Mouse (Mus musculus): ENCODE results near the gene Foxd2. TPM values are rescaled to one million over a fixed set of nuclear protein-coding genes. Genes with fewer than 3 reads are reported as not detected.

Foxd2 gene
- total RNA-seq, 2 experiments from 2014 or later = 0.85 to 0.90 TPM

Other genes starting within 250 kb of the Foxd2 start
- gene Gm12830, start 87.2 kb downstream of the Foxd2 start, total RNA-seq (2021) = not detected
- not detected for gene Foxe3, start 17.1 kb upstream of the Foxd2 start, total RNA-seq (2021)
- gene Cmpk1, start 78.4 kb upstream of the Foxd2 start, total RNA-seq (2021) = 10 to 100 TPM; 32.1 to 36.8 TPM
- 1 to 10 TPM; 1.9 to 2.8 TPM for gene Stil, start 91.3 kb upstream of the Foxd2 start, total RNA-seq (2021)
- 1 to 10 TPM; 2.0 to 3.7 TPM for gene Tal1, start 147.6 kb upstream of the Foxd2 start, total RNA-seq (2021)
- gene Pdzk1ip1, start 179.8 kb upstream of the Foxd2 start, total RNA-seq (2021) = under 1 TPM; 0.28 to 0.45 TPM
- under 1 TPM in 1 of 2 experiments, not detected in 1; 0.07 TPM for gene Cyp4x1, start 225.4 kb upstream of the Foxd2 start, total RNA-seq (2021)